ENCODE assay signal across 8 mouse cellular contexts in the genomic region with DNA sequence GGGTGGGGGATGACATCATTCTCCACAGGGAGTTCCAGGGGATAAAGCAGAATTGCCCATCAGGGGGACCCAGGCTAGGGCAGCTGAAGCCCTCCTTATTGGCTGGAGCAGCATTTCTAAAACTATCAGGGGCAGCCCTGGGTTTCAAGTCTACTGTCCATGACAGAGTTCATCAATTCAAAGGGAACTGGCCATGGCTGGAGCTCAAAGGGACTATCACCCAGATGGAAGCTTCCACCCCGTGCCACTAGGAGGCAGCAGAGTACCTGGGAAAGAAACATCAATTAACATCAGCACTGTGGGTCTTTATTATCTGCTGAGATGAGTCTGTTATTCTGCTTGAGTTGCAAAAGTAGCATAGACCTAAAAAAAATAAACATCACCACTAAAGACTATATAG.
A peak's percentile ranks its signal among the peaks of the same experiment; 100 is the strongest.
DNase-seq lines count a peak whose midpoint lies in the region; ATAC-seq and TF ChIP-seq lines count a peak whose summit lies in the region.
"Had no signal": no experiment of that assay in that cellular context is flagged by ENCODE, and none has a peak within 500 bp of the region (broad histone marks: within the 10 kb centered on the region; RNA-seq: fewer than 3 reads in every experiment).

No protein-coding gene starts in this region.

- H3K27me3 ChIP-seq in ES-Bruce4 (ENCODE audit: control insufficient read depth, insufficient read depth, low read length, poor library complexity, severe bottlenecking): no peaks in the 10 kb centered on the region
- H3K27me3 ChIP-seq: heart, embryonic 15.5 days had no signal

- no peak overlapping the region for H3K27ac ChIP-seq in ES-Bruce4 (ENCODE audit: insufficient read depth, low read length)
- H3K27ac ChIP-seq: heart, embryonic 15.5 days had no signal

- no peak overlapping the region for H3K4me3 ChIP-seq in ES-Bruce4 (ENCODE audit: low read depth, low read length)
- H3K4me3 ChIP-seq: heart, embryonic 15.5 days had no signal

- no peak overlapping the region for H3K9ac ChIP-seq in ES-Bruce4 (ENCODE audit: low read depth, poor library complexity, severe bottlenecking)
- H3K9ac ChIP-seq: heart, embryonic 15.5 days had no signal

- ATAC-seq in megakaryocyte, adult 5-6 weeks (ENCODE audit: poor library complexity, severe bottlenecking): 0 out of 2 replicates have a peak, but pooled peaks have one; percentile 30

- no peaks in the 10 kb centered on the region for H3K9me3 ChIP-seq in ES-Bruce4 (replicated peaks; ENCODE audit: control insufficient read depth, insufficient read depth, low read length, poor library complexity, severe bottlenecking)
- H3K9me3 ChIP-seq: heart, embryonic 15.5 days had no signal

- peak; percentile 50 for DNase-seq in NIH3T3 (ENCODE audit: low read depth)
- peak; percentile 91 to 95 for DNase-seq in cerebellum, postnatal 10 days
- DNase-seq in gastrocnemius, postnatal 4 days (ENCODE audit: low spot score in 2 of 2): peak; percentile 27 to 28
- DNase-seq in layer of hippocampus, postnatal 10 days (ENCODE audit: low spot score in 2 of 2): peak; percentile 80 to 81
- peak; percentile 79 for DNase-seq in testis, postnatal 10 days (ENCODE audit: low spot score)

- no peaks in the 10 kb centered on the region for H3K36me3 ChIP-seq in ES-Bruce4 (ENCODE audit: control insufficient read depth, insufficient read depth, low read length, poor library complexity, severe bottlenecking)
- H3K36me3 ChIP-seq: heart, embryonic 15.5 days had no signal

- TF ChIP-seq CTCF in ES-Bruce4 (IDR thresholded peaks at IDR 0.05; ENCODE audit: low read depth, low read length): peak; percentile 62

- no peak for TF ChIP-seq POLR2A in ES-Bruce4 (IDR thresholded peaks at IDR 0.05; ENCODE audit: insufficient read depth, low read length)

- TF ChIP-seq EP300 in ES-Bruce4 (IDR thresholded peaks at IDR 0.05; ENCODE audit: insufficient read depth, low read depth, low read length): no peak

- no peaks in the 10 kb centered on the region for H3K4me1 ChIP-seq in ES-Bruce4 (ENCODE audit: control insufficient read depth, insufficient read depth, low read length)
- H3K4me1 ChIP-seq: heart, embryonic 15.5 days had no signal

Comparison
In these comparisons a context has a peak if more than half of its experiments do, and no peak if none do; other contexts are left out.
1. DNase-seq: peak in every context shown above with its lines; median percentile 93 in cerebellum, postnatal 10 days; 80 in layer of hippocampus, postnatal 10 days; 79 in testis, postnatal 10 days; 50 in NIH3T3; 28 in gastrocnemius, postnatal 4 days.